Mouse (Mus musculus) myocyte (in vitro differentiated cells): ENCODE results near the gene Sumo1.

Source experiments
- E2F4 ChIP-seq: IDR thresholded peaks from one replicate; pipeline ENCODE4 v1.6.1; 2011; ENCODE audit warnings: mild to moderate bottlenecking, control low read depth, moderate library complexity; ENCODE audit not compliant: insufficient read depth
- MAX ChIP-seq: IDR thresholded peaks from one replicate; pipeline ENCODE4 v1.6.1; 2011; ENCODE audit warnings: low read depth, mild to moderate bottlenecking, control low read depth
- MYOD1 ChIP-seq, 3 experiments: IDR thresholded peaks; one replicate each; pipeline ENCODE4 v1.6.1; 2011; ENCODE audit warnings: control low read depth in 2 of 3, low read depth in 2 of 3, mild to moderate bottlenecking in 2 of 3, moderate library complexity in 1 of 3; ENCODE audit not compliant: insufficient read length in 2 of 3, control insufficient read depth in 1 of 3
- POLR2A ChIP-seq: IDR thresholded peaks from one replicate; pipeline ENCODE4 v1.6.1; 2011; ENCODE audit warnings: low read depth, mild to moderate bottlenecking, control low read depth, moderate library complexity; ENCODE audit not compliant: insufficient read length
- POLR2AphosphoS2 ChIP-seq: IDR thresholded peaks from one replicate; pipeline ENCODE4 v1.6.1; 2011; ENCODE audit warnings: low read depth, control low read depth; ENCODE audit not compliant: insufficient read length
- REST ChIP-seq: IDR thresholded peaks from one replicate; pipeline ENCODE4 v1.6.1; 2011; ENCODE audit warnings: mild to moderate bottlenecking, control low read depth, moderate library complexity; ENCODE audit not compliant: insufficient read depth, insufficient read length
- TCF12 ChIP-seq: IDR thresholded peaks from one replicate; pipeline ENCODE4 v1.6.1; 2011; ENCODE audit warnings: mild to moderate bottlenecking, control low read depth; ENCODE audit not compliant: poor library complexity, insufficient read depth, severe bottlenecking

- TF ChIP-seq POLR2A = no peak
- no peak for TF ChIP-seq MYOD1 (IDR thresholded peaks at IDR 0.05; ENCODE audit: control insufficient read depth in 1 of 3, insufficient read length in 2 of 3, low read depth in 2 of 3)
- TF ChIP-seq TCF12 = no peak
- no peak for TF ChIP-seq MAX
- no peak for TF ChIP-seq E2F4
- TF ChIP-seq POLR2AphosphoS2 = no peak
- no peak for TF ChIP-seq REST
These were observed 132.3 kb downstream of the Sumo1 start for GRCm38 (mm10) chr1:59538381-59538780.
